Mouse (Mus musculus) layer of hippocampus, adult 18-20 months (tissue): ENCODE data around the gene Cldn17. TPM values are rescaled to one million over a fixed set of nuclear protein-coding genes. Genes with fewer than 3 reads are reported as not detected.

Source experiments
- DNase-seq, 2 experiments: peaks; one replicate each; pipeline ENCODE4 v3.0.0; 2022; ENCODE audit warnings: low spot score in 2 of 2
- long read RNA-seq: library from polyadenylated mRNA; stranded (forward); transcript quantifications from one replicate; pipeline ENCODE4 v2.0.0, GENCODE M21; 2021
- total RNA-seq, 2 experiments: library from RNA; stranded (reverse); gene quantifications; 2 replicates each; pipeline ENCODE4 v1.2.3; 2021

Cldn17 gene
- total RNA-seq: not detected
- long read RNA-seq: 0 reads

- no peak for DNase-seq
Observed at GRCm38 (mm10) chr16:88506878-88507277, at the start of gene Cldn17. Gene Cldn17 (minus strand): TSS chr16:88506978.

GRCm38 (mm10) chr16:88542488-88542887 is 35.7 kb upstream of the Cldn17 start:
- DNase-seq: peak in 1 of 2 experiments; percentile 48

GRCm38 (mm10) chr16:88539841-88540487 is 33.2 kb upstream of the Cldn17 start:
- no peak for DNase-seq

- DNase-seq: no peak
Observed at GRCm38 (mm10) chr16:88511348-88511747, 4.6 kb upstream of the Cldn17 start.

- DNase-seq: no peak
Observed at GRCm38 (mm10) chr16:88508150-88508549, 1.4 kb upstream of the Cldn17 start.

- no peak for DNase-seq
Observed at GRCm38 (mm10) chr16:88506338-88506737, 440 bp downstream of the Cldn17 start.

GRCm38 (mm10) chr16:88488096-88488495 is 18.7 kb downstream of the Cldn17 start:
- no peak for DNase-seq

GRCm38 (mm10) chr16:88480011-88480774 is 26.6 kb downstream of the Cldn17 start:
- no peak for DNase-seq

- no peak for DNase-seq
Observed at GRCm38 (mm10) chr16:88463235-88463634, 43.5 kb downstream of the Cldn17 start.

Other genes with a start within 250 kb of the Cldn17 start
- gene Grik1, start 216.7 kb downstream of the Cldn17 start, total RNA-seq: 10 to 100 TPM; 11.2 to 13.1 TPM
- gene Cldn8, start 56.2 kb upstream of the Cldn17 start, total RNA-seq: not detected
- not detected for gene Krtap24-1, start 105.3 kb upstream of the Cldn17 start, total RNA-seq
- not detected for gene 2310079G19Rik, start 120.7 kb upstream of the Cldn17 start, total RNA-seq
- gene Krtap26-1, start 140.8 kb upstream of the Cldn17 start, total RNA-seq: not detected
- gene Krtap27-1, start 164.7 kb upstream of the Cldn17 start, total RNA-seq: not detected
- not detected for gene 2310061N02Rik, start 201.0 kb upstream of the Cldn17 start, total RNA-seq
- gene Krtap13-1, start 221.9 kb upstream of the Cldn17 start, total RNA-seq: not detected
- not detected for gene Krtap13, start 244.7 kb upstream of the Cldn17 start, total RNA-seq